Mouse (Mus musculus): ENCODE data around the gene Pgpep1l. TPM values are rescaled to one million over a fixed set of nuclear protein-coding genes. Genes with fewer than 3 reads are reported as not detected.
A peak's percentile ranks its signal among the peaks of the same experiment; 100 is the strongest.
"Not testable (repeated sequence)": the region's sequence is repeated elsewhere in the genome, so short reads cannot be mapped to it uniquely, and the experiment has no call there.

Pgpep1l gene
- polyA plus RNA-seq, 1 experiment from 2014 or later, result not detected

DNA sequence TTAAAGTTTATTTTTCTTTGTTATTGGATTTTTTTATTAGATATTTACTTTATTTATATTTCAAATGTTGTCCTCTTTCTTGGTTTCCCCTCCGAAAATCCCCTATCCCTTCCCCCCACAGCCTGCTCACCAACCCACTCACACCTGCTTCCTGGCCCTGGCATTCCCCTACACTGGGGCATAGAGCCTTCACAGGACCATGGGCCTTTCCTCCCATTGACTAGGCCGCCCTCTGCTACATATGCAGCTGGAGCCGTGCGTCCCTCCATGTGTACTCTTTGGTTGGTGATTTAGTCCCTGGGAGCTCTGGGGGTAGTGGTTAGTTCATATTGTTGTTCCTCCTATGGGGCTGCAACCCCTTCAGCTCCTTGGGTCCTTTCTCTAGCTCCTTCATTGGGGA, 24.0 kb upstream of the Pgpep1l start:
- not testable (repeated sequence) for H3K4me3 ChIP-seq (ENCODE audit: low read depth, low read length); H3K4me2 ChIP-seq (ENCODE audit: low read depth, low read length); H3K9ac ChIP-seq (replicated peaks; ENCODE audit: low read length); DNase-seq (ENCODE audit: low spot score); ATAC-seq (replicated peaks; ENCODE audit: insufficient number of reproducible peaks, low FRiP score, low TSS enrichment, low read depth); H3K27ac ChIP-seq (replicated peaks; ENCODE audit: low read depth, low read length); H3K27me3 ChIP-seq (ENCODE audit: control insufficient read depth, insufficient read depth, low read length); H3K9me3 ChIP-seq (replicated peaks; ENCODE audit: control insufficient read depth, low read length); H3K36me3 ChIP-seq (replicated peaks; ENCODE audit: control insufficient read depth, insufficient read depth, low read depth, low read length); H3K4me1 ChIP-seq (ENCODE audit: control insufficient read depth, insufficient read depth, low read length)
- 86% methylated on average over 4 of the region's 4 CpGs for WGBS

DNA sequence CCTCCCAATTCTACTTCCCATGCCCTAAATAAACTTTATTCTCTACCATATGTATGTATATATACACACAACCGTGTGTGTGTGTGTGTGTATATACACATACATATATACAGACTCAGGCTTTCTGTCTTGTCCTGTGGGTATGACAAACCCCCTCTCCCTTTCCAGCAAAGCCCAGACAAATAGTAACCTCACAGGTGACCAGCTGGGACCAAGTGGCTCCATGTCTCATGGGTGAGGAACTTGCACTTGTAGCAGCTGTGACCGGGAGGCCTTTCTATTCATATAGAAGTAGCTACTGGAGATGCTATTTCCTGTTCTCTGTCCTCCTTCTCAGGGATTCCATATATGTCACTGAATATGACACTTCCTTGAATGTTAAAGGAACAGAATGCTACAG, 23.5 kb upstream of the Pgpep1l start:
- Histone ChIP-seq H3K27ac (replicated peaks; ENCODE audit: low read depth, low read length) (no peak overlapping the region), H3K4me2 (ENCODE audit: low read depth, low read length) (no peak overlapping the region), H3K4me3 (ENCODE audit: low read depth, low read length) (no peak overlapping the region), H3K36me3 (replicated peaks; ENCODE audit: control insufficient read depth, insufficient read depth, low read depth, low read length) (no peaks in the 10 kb centered on the region), H3K4me1 (ENCODE audit: control insufficient read depth, insufficient read depth, low read length) (no peaks in the 10 kb centered on the region), H3K27me3 (ENCODE audit: control insufficient read depth, insufficient read depth, low read length) (no peaks in the 10 kb centered on the region), H3K9ac (replicated peaks; ENCODE audit: low read length) (no peak overlapping the region), H3K9me3 (replicated peaks; ENCODE audit: control insufficient read depth, low read length) (no peaks in the 10 kb centered on the region)
- DNase-seq (ENCODE audit: low spot score), result no peak
- WGBS, result 89% methylated on average over 2 of the region's 2 CpGs
- no peak for ATAC-seq (replicated peaks; ENCODE audit: insufficient number of reproducible peaks, low FRiP score, low TSS enrichment, low read depth)

DNA sequence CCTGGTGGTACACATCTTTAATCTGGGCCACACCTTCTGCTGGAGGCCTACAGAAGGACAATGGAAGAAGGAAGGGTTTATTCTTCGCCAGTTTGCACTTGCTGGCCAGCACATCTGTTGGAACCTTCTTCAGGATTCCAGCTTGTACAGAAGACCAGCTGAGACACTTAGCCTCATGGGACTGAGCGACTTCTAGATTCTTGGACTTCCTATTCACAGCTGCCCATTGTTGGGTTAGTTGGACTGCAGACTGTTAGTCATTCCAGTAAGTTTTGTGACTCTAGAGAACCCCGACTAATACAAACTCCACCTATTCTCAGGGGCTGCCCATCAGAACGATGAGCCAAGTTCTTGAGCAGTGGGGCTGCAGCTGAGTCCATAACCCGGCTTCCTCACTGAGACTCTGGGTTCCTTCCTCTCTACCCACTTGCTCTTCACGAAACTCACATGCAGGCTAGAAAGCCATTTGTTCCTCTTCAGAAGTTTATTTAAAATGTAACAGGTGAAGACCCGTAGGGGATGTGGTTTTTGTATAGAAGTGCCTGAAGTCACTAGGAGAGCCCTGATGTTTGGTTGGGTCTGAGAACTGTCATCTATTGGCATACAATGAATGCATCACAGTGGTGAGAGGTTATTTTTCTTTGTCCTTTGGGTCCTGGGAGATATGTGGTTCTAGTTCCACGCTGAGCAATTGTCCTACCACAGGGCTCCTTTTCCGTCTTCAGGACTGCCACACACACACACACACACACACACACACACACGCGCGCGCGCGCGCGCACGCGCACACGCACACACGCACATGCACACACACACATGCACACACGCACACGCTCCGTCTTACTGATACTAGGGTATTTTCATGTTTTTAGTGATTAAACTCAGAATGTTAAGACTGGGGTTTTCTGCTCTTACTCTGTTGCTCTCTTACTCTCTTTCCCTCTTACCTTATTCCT, 22.8 kb upstream of the Pgpep1l start:
- Histone ChIP-seq H3K36me3 (replicated peaks; ENCODE audit: control insufficient read depth, insufficient read depth, low read depth, low read length) (no peaks in the 10 kb centered on the region), H3K4me2 (ENCODE audit: low read depth, low read length) (no peak overlapping the region), H3K4me3 (ENCODE audit: low read depth, low read length) (no peak overlapping the region), H3K27me3 (ENCODE audit: control insufficient read depth, insufficient read depth, low read length) (no peaks in the 10 kb centered on the region), H3K27ac (replicated peaks; ENCODE audit: low read depth, low read length) (no peak overlapping the region; the same call in 1 of the 2 replicates), H3K9me3 (replicated peaks; ENCODE audit: control insufficient read depth, low read length) (no peaks in the 10 kb centered on the region), H3K4me1 (ENCODE audit: control insufficient read depth, insufficient read depth, low read length) (no peaks in the 10 kb centered on the region), H3K9ac (replicated peaks; ENCODE audit: low read length) (no peak overlapping the region)
- ATAC-seq (replicated peaks; ENCODE audit: insufficient number of reproducible peaks, low FRiP score, low TSS enrichment, low read depth), result no peak
- 96% methylated on average over 24 of the region's 24 CpGs for WGBS
- DNase-seq (ENCODE audit: low spot score), result no peak

DNA sequence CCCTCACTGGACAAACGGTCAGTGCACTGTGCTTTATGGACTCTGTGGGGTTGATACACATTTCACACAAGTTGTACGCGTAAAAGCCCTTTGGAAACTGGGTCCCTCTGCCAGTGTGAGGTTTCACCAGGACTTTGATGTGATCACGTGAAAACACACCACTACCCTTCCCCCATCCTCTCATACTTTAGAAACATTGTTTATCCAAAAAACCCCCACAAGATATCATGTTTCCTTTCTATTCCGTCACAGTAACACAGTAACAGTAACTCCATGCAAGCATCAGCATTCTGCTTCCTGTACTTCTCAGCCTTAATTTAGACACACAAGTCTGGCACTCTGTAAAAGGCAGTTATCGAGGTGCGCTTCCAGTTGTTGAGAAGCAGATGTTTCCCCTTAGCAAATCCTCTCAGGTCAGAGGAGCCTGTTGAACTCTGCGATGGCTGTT, 21.8 kb upstream of the Pgpep1l start:
- Histone ChIP-seq H3K9ac (replicated peaks; ENCODE audit: low read length) (no peak overlapping the region), H3K4me2 (ENCODE audit: low read depth, low read length) (no peak overlapping the region), H3K36me3 (replicated peaks; ENCODE audit: control insufficient read depth, insufficient read depth, low read depth, low read length) (no peaks in the 10 kb centered on the region), H3K27ac (replicated peaks; ENCODE audit: low read depth, low read length) (0 out of 2 replicates have a peak overlapping the region, but pooled peaks have one; percentile 39), H3K4me1 (ENCODE audit: control insufficient read depth, insufficient read depth, low read length) (no peaks in the 10 kb centered on the region), H3K4me3 (ENCODE audit: low read depth, low read length) (no peak overlapping the region), H3K27me3 (ENCODE audit: control insufficient read depth, insufficient read depth, low read length) (no peaks in the 10 kb centered on the region), H3K9me3 (replicated peaks; ENCODE audit: control insufficient read depth, low read length) (no peaks in the 10 kb centered on the region)
- DNase-seq (ENCODE audit: low spot score) (peak; percentile 84), ATAC-seq (replicated peaks; ENCODE audit: insufficient number of reproducible peaks, low FRiP score, low TSS enrichment, low read depth) (peak; percentile 46; the same call in 1 of the 2 replicates)
- whole genome bisulfite sequencing, result 29% methylated on average over 8 of the region's 8 CpGs

DNA sequence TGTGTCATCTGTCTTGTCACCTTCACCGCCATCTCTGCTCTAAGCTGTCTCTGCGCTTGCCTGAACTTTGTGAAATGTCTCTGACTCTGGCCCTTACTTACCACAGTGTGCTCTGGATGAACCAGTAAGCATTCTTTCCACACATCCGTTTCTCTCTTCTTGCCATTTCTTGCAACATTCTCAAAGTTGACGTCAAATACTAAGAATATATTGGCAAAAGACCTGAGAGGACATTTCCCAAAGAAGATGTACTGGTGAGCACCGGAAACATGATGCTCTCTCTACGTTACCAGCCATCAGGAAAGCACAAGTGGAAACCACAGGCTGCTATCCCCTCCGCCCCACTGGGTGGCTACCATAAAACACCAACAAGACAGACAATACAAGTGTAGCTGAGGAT, 19.7 kb upstream of the Pgpep1l start:
- no peak overlapping the region for H3K27ac ChIP-seq (replicated peaks; ENCODE audit: low read depth, low read length)
- no peaks in the 10 kb centered on the region for H3K36me3 ChIP-seq (replicated peaks; ENCODE audit: control insufficient read depth, insufficient read depth, low read depth, low read length)
- H3K4me2 ChIP-seq (ENCODE audit: low read depth, low read length), result no peak overlapping the region
- no peak overlapping the region for H3K9ac ChIP-seq (replicated peaks; ENCODE audit: low read length)
- 89% methylated on average over 7 of the region's 7 CpGs for WGBS
- H3K27me3 ChIP-seq (ENCODE audit: control insufficient read depth, insufficient read depth, low read length), result no peaks in the 10 kb centered on the region
- no peaks in the 10 kb centered on the region for H3K9me3 ChIP-seq (replicated peaks; ENCODE audit: control insufficient read depth, low read length)
- no peaks in the 10 kb centered on the region; the same call in 1 of the 2 replicates for H3K4me1 ChIP-seq (ENCODE audit: control insufficient read depth, insufficient read depth, low read length)
- ATAC-seq (replicated peaks; ENCODE audit: insufficient number of reproducible peaks, low FRiP score, low TSS enrichment, low read depth) (no peak), DNase-seq (ENCODE audit: low spot score) (no peak)
- no peak overlapping the region for H3K4me3 ChIP-seq (ENCODE audit: low read depth, low read length)

DNA sequence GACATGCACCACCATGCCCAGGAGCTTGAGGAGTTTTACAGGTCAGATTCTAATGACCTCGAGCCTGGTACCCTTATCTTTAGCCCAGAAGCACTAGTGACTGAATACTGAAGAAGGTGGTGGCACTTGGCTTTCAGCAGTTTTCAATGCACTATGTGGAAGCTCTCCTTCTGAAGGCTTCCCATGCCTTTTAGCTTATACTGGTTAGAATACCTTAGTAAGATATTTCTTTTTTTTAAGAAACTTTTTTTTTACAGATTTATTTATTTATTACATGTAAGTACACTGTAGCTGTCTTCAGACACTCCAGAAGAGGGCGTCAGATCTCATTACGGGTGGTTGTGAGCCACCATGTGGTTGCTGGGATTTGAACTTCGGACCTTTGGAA, 19.1 kb upstream of the Pgpep1l start:
- H3K4me1 ChIP-seq (ENCODE audit: control insufficient read depth, insufficient read depth, low read length); H3K36me3 ChIP-seq (replicated peaks; ENCODE audit: control insufficient read depth, insufficient read depth, low read depth, low read length); H3K9me3 ChIP-seq (replicated peaks; ENCODE audit: control insufficient read depth, low read length); ATAC-seq (replicated peaks; ENCODE audit: insufficient number of reproducible peaks, low FRiP score, low TSS enrichment, low read depth); H3K9ac ChIP-seq (replicated peaks; ENCODE audit: low read length); DNase-seq (ENCODE audit: low spot score); H3K27me3 ChIP-seq (ENCODE audit: control insufficient read depth, insufficient read depth, low read length); H3K4me2 ChIP-seq (ENCODE audit: low read depth, low read length); H3K27ac ChIP-seq (replicated peaks; ENCODE audit: low read depth, low read length); H3K4me3 ChIP-seq (ENCODE audit: low read depth, low read length): not testable (repeated sequence)
- 83% methylated on average over 4 of the region's 4 CpGs for WGBS

DNA sequence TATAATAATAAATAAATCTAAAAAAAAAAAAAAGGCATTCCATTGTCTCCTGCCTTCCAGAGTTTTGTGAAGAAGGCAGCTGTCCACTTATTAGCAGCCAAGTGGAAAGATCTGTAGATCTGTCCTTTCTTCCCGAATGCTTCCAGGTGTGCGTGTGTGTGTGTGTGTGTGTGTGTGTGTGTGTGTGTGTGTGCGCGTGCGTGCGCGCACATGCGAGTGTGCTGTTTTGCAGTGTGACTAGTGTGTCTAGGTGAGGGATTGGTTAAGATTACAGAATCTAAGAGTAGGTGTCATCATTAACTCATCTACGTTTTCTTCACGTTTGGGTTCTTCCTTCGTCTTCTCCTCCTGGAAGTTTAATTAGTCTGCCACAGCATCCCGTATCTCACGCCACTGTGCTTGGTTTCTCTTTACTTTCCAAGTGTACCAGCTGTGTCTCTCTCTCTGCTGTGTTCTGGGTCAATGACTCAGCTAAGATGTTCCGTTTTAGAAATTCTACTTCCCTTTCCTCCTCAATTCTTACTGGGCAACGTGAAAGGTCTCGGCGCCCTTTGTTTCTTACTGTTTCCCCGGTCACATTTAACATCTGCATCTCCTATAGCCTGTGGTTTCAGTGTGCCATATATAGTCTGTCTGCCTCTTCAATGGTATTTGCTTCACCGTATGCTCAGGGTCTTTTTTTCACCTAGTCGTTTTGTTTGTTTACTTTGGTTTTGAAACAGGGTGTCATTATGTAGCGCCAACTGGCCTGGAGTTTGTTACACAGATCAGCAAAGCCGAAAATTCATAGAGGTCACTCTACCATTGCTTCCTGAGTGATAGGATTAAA, 18.5 kb upstream of the Pgpep1l start:
- Histone ChIP-seq H3K27ac (replicated peaks; ENCODE audit: low read depth, low read length) (no peak overlapping the region), H3K4me1 (ENCODE audit: control insufficient read depth, insufficient read depth, low read length) (no peaks in the 10 kb centered on the region; the same call in 1 of the 2 replicates), H3K4me3 (ENCODE audit: low read depth, low read length) (no peak overlapping the region), H3K9me3 (replicated peaks; ENCODE audit: control insufficient read depth, low read length) (no peaks in the 10 kb centered on the region), H3K36me3 (replicated peaks; ENCODE audit: control insufficient read depth, insufficient read depth, low read depth, low read length) (no peaks in the 10 kb centered on the region), H3K4me2 (ENCODE audit: low read depth, low read length) (no peak overlapping the region), H3K9ac (replicated peaks; ENCODE audit: low read length) (no peak overlapping the region), H3K27me3 (ENCODE audit: control insufficient read depth, insufficient read depth, low read length) (no peaks in the 10 kb centered on the region)
- ATAC-seq (replicated peaks; ENCODE audit: insufficient number of reproducible peaks, low FRiP score, low TSS enrichment, low read depth) (no peak), DNase-seq (ENCODE audit: low spot score) (no peak)
- 83% methylated on average over 22 of the region's 22 CpGs for WGBS
